Mouse (Mus musculus) activated CD4-positive, CD25-positive, alpha-beta regulatory T cell (primary cell): Measurements from ENCODE around the gene Txndc15. TPM values are rescaled to one million over a fixed set of nuclear protein-coding genes. Genes with fewer than 3 reads are reported as not detected.

ENCODE experiments used
- polyA plus RNA-seq, 2 experiments: library from polyadenylated mRNA; unstranded; fragments of 100-300 nt; shearing (Covaris generic); gene quantifications; one replicate each; pipeline ENCODE4 v1.2.1; 2017

Gene Txndc15
- 10 to 100 TPM; 55.7 to 65.7 TPM for polyA plus RNA-seq

DNA sequence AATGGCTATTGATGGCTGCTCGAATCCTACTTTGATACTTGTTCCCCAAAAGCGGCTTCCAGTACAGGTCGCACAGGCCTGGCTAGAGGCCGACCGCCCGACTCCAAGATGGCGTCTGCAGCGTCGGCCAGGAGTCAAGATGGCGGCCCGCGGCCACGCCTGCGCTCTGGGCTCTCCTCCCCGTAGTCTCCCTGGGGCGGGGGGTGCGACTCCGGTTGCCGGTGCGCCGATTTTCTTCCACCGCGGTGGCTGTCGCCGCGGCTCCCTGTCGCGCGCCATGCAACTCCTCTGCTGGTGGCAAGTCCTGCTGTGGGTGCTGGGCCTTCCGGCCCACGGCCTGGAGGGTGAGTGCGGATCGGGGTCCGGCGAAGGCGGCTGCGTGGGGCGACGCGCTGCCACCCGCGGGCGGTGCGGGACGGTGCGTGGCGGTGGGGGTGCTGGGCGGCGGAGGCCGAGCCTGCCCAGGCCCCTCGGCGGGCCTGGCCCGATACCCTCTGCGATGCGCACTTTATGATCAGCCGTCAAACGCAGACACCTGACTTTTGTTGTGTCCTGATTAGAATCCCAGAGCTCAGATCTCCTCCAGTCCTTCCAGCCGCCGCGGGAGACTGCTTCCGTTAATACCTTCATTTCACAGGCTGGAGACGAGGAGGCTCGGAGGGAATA, at the start of gene Txndc15:
Gene Txndc15 (plus strand): TSS at position 150 of the 666 bp plus-strand sequence.

DNA sequence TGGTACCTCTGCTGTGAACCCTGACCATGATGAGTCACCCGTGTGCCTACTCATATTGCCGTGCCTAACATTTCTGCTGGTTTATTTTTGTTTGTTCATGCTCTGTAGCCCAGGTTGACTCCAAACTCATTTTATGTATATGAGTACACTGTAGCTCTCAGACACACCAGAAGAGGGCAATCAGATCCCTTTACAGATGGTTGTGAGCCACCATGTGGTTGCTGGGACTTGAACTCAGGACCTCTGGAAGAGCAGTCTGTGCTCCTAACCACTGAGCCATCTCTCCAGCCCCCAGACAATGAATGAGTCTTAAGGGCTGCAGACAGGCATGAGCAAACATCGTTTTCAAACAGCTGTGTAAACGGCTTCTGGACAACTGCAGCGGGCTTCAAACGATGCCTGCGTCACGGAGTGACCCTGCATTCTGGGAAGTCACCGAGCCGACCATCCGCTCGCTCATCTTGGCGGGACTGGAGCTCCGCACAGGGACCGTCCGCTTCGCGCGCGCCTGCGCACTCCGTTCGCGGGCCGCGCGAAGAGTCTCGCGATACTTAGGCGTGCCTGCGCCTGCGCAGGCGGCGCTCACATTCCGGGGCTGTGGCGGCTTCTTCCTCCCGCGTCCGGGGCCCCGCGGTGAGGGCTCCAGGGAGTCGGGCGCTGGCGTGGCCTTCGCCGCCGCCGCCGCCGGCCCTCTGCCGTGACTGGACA, 21.8 kb upstream of the Txndc15 start, which contains the start of gene B230219D22Rik:
Gene B230219D22Rik (plus strand): TSS at position 590 of the 708 bp plus-strand sequence.

DNA sequence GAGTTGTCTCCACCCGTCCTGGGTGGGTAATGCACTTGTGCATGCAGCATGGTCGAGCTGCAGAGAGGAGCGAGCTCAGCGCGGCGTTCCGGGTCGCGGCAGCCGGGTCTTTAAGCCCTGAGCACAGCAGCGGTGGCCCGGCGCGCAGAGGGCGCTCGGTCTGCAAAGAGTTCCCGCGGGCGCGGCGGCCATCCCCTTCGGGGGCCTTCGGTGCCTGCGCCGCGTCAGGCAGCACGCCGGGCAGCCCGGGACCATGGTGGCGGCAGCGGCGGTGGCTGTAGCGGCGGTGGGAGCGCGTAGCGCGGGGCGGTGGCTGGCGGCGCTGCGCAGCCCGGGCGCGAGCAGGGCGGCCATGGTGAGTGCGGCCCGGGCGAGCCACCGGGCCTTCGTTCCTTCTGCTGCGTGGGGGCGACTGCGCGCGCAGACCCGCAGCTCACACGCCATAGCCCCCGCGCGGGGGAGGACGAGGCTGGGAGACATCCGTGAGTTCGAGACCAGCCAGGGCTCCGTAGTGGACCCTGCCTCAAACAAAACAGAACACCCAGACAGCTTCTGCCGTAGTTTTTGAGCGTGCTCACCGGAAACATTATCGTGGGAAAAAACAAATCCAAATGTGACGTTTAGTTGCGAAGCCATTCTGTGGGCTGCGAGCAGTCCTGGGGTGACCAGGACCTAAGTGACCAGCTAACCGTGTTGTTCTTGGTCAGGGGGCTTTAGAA, 12.8 kb downstream of the Txndc15 start, which contains the start of gene Pcbd2:
Gene Pcbd2 (plus strand): TSS at position 249 of the 719 bp plus-strand sequence.

Other genes starting within 250 kb of the Txndc15 start
- gene Dbn1, start 226.5 kb upstream of the Txndc15 start, polyA plus RNA-seq = under 1 TPM; 0.07 to 0.42 TPM
- gene Pdlim7, start 201.0 kb upstream of the Txndc15 start, polyA plus RNA-seq = 10 to 100 TPM; 10.3 to 12.4 TPM
- 1 to 10 TPM; 1.0 to 2.0 TPM for gene Dok3, start 185.4 kb upstream of the Txndc15 start, polyA plus RNA-seq
- gene Ddx41, start 178.0 kb upstream of the Txndc15 start, polyA plus RNA-seq = 10 to 100 TPM; 65.1 to 77.7 TPM
- 10 to 100 TPM; 48.0 to 51.3 TPM for gene Fam193b, start 143.5 kb upstream of the Txndc15 start, polyA plus RNA-seq
- gene Tmed9, start 140.9 kb upstream of the Txndc15 start, polyA plus RNA-seq = 100 to 1,000 TPM; 274 to 325 TPM
- 10 to 100 TPM; 34.5 to 35.0 TPM for gene B4galt7, start 114.8 kb upstream of the Txndc15 start, polyA plus RNA-seq
- gene Caml, start 91.6 kb upstream of the Txndc15 start, polyA plus RNA-seq = 10 to 100 TPM; 26.2 to 35.0 TPM
- gene Ddx46, start 79.6 kb upstream of the Txndc15 start, polyA plus RNA-seq = 10 to 100 TPM; 62.9 to 65.4 TPM
- 10 to 100 TPM; 26.7 to 29.6 TPM for gene B230219D22Rik, start 21.5 kb upstream of the Txndc15 start, polyA plus RNA-seq
- gene Pcbd2, start 12.7 kb downstream of the Txndc15 start, polyA plus RNA-seq = 10 to 100 TPM; 34.2 to 60.7 TPM
- gene Catsper3, start 69.9 kb downstream of the Txndc15 start, polyA plus RNA-seq = under 1 TPM in 1 of 2 experiments, not detected in 1; 0.26 TPM
- gene Pitx1, start 121.5 kb downstream of the Txndc15 start, polyA plus RNA-seq = not detected